ENCODE assay signal across 14 mouse cellular contexts in the genomic region with DNA sequence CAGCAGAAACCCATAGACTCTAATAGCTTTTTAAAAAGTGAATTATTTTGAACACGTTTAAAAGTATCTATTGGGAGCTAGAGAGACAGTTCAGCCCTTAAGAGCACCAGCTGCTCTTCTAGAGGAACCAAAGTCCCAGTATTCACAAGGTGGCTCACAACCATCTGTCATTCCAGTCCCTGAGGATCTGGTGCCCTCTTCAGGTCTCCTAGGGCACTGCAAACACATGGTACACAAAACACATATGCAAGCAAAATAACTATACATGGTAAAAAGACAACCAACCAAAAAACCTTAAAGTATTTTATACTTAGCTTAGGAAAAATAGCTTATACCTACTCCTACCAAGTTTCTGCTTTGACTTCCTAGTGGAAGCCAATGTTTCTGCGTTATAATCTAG. TPM values are rescaled to one million over a fixed set of nuclear protein-coding genes. Genes with fewer than 3 reads are reported as not detected.
DNase-seq lines count a peak whose midpoint lies in the region; ATAC-seq and TF ChIP-seq lines count a peak whose summit lies in the region.
"Had no signal": no experiment of that assay in that cellular context is flagged by ENCODE, and none has a peak within 500 bp of the region (broad histone marks: within the 10 kb centered on the region; RNA-seq: fewer than 3 reads in every experiment).

No protein-coding gene starts in this region.

- intact Hi-C loops in gastrocnemius, adult 2 months (cut with DNase I): loop anchor here (5.0 kb wide), 1 partner anchor 48 kb away; no protein-coding TSS in a partner anchor

- H3K4me2 ChIP-seq in midbrain, postnatal 0 days (ENCODE audit: low read depth, low read length, poor library complexity, severe bottlenecking): no peak overlapping the region
- H3K4me2 ChIP-seq in midbrain, embryonic 16.5 days (ENCODE audit: low read length): no peak overlapping the region
- H3K4me2 ChIP-seq: forebrain, embryonic 15.5 days; hindbrain, embryonic 13.5 days; limb, embryonic 12.5 days; stomach, embryonic 15.5 days had no signal

- no peak for DNase-seq in gastrocnemius, adult 2 months
- no peak for DNase-seq in gastrocnemius, postnatal 10 days
- DNase-seq in midbrain, postnatal 0 days (ENCODE audit: low spot score): no peak
- peak; percentile 44 for DNase-seq in thymus, postnatal 25 days
- no peak for DNase-seq in spleen, adult 12 weeks (ENCODE audit: low spot score)
- no peak for DNase-seq in frontal cortex, postnatal 14 days (ENCODE audit: low spot score in 2 of 2)
- DNase-seq: heart, adult 18-20 months had no signal

- no peaks in the 10 kb centered on the region for H3K4me1 ChIP-seq in midbrain, postnatal 0 days (ENCODE audit: insufficient read depth, low read length)
- peaks cover 9% of the 10 kb centered on the region for H3K4me1 ChIP-seq in midbrain, embryonic 16.5 days (ENCODE audit: control insufficient read depth, insufficient read depth, low read length)
- H3K4me1 ChIP-seq in bone marrow, adult 2 months (ENCODE audit: control insufficient read depth, insufficient read depth, low read length): no peaks in the 10 kb centered on the region
- H3K4me1 ChIP-seq: stomach, embryonic 15.5 days had no signal

- H3K9ac ChIP-seq in midbrain, postnatal 0 days (replicated peaks; ENCODE audit: low read length, poor library complexity, severe bottlenecking): no peak overlapping the region
- H3K9ac ChIP-seq in midbrain, embryonic 16.5 days (ENCODE audit: low read depth, low read length): no peak overlapping the region
- H3K9ac ChIP-seq: forebrain, embryonic 15.5 days; hindbrain, embryonic 13.5 days; limb, embryonic 12.5 days; stomach, embryonic 15.5 days had no signal

- WGBS in midbrain, postnatal 0 days: 96% methylated on average over 2 of the region's 2 CpGs
- WGBS in midbrain, embryonic 16.5 days: 94% methylated on average over 2 of the region's 2 CpGs
- 93% methylated on average over 2 of the region's 2 CpGs for WGBS in bone marrow, adult 2 months

- H3K4me3 ChIP-seq in gastrocnemius, adult 2 months: no peak overlapping the region
- H3K4me3 ChIP-seq in midbrain, postnatal 0 days (ENCODE audit: low read depth, low read length): no peak overlapping the region
- no peak overlapping the region for H3K4me3 ChIP-seq in midbrain, embryonic 16.5 days (ENCODE audit: low read depth, low read length)
- H3K4me3 ChIP-seq in bone marrow, adult 2 months (replicated peaks; ENCODE audit: control insufficient read depth, low read depth, low read length): no peak overlapping the region
- H3K4me3 ChIP-seq: forebrain, embryonic 15.5 days; hindbrain, embryonic 13.5 days; limb, embryonic 12.5 days; stomach, embryonic 15.5 days had no signal

- H3K27ac ChIP-seq in gastrocnemius, adult 2 months: no peak overlapping the region
- no peak overlapping the region for H3K27ac ChIP-seq in midbrain, postnatal 0 days (ENCODE audit: low read depth, low read length)
- no peak overlapping the region for H3K27ac ChIP-seq in midbrain, embryonic 16.5 days (ENCODE audit: low read length)
- no peak overlapping the region for H3K27ac ChIP-seq in bone marrow, adult 2 months (ENCODE audit: control insufficient read depth, insufficient read depth, low read depth, low read length, poor library complexity)
- H3K27ac ChIP-seq: forebrain, embryonic 15.5 days; hindbrain, embryonic 13.5 days; limb, embryonic 12.5 days; macrophage; stomach, embryonic 15.5 days had no signal

- peaks cover 18% of the 10 kb centered on the region; the same call in 1 of the 2 replicates for H3K36me3 ChIP-seq in midbrain, postnatal 0 days (ENCODE audit: insufficient read depth, low read length)
- peaks cover 19% of the 10 kb centered on the region for H3K36me3 ChIP-seq in midbrain, embryonic 16.5 days (ENCODE audit: control insufficient read depth, insufficient read depth, low read length)

- TF ChIP-seq POLR2A in bone marrow, adult 2 months (IDR thresholded peaks at IDR 0.05; ENCODE audit: borderline replicate concordance, control insufficient read depth, low read depth, low read length): no peak

- H3K27me3 ChIP-seq in midbrain, postnatal 0 days (ENCODE audit: insufficient read depth, low read length): no peaks in the 10 kb centered on the region
- no peaks in the 10 kb centered on the region for H3K27me3 ChIP-seq in midbrain, embryonic 16.5 days (ENCODE audit: control insufficient read depth, insufficient read depth, low read depth, low read length)
- H3K27me3 ChIP-seq: forebrain, embryonic 15.5 days; hindbrain, embryonic 13.5 days; limb, embryonic 12.5 days; stomach, embryonic 15.5 days had no signal

- peak; percentile 34; the same call in 1 of the 2 replicates for TF ChIP-seq CTCF in gastrocnemius, adult 2 months (IDR thresholded peaks at IDR 0.05)
- peak; percentile 41 for TF ChIP-seq CTCF in midbrain, postnatal 0 days (IDR thresholded peaks at IDR 0.05)
- TF ChIP-seq CTCF in bone marrow, adult 2 months (IDR thresholded peaks at IDR 0.05; ENCODE audit: control insufficient read depth, insufficient read depth, low read length): peak; percentile 38; the same call in 1 of the 2 replicates

- no peak for ATAC-seq in midbrain, postnatal 0 days (ENCODE audit: low FRiP score)
- no peak for ATAC-seq in midbrain, embryonic 16.5 days
- ATAC-seq: forebrain, embryonic 15.5 days had no signal

- no peaks in the 10 kb centered on the region for H3K9me3 ChIP-seq in midbrain, postnatal 0 days (ENCODE audit: low read length)
- H3K9me3 ChIP-seq in midbrain, embryonic 16.5 days (replicated peaks; ENCODE audit: control insufficient read depth, low read length, poor library complexity, severe bottlenecking): no peaks in the 10 kb centered on the region
- H3K9me3 ChIP-seq: forebrain, embryonic 15.5 days; hindbrain, embryonic 13.5 days; limb, embryonic 12.5 days; stomach, embryonic 15.5 days had no signal

RNA-seq across cellular contexts. Expression of a gene that starts 3.3 kb away (rescaled TPM):
- 10 to 100 TPM in 1 of 2 experiments, 1 to 10 TPM in 1; 8.7 to 10.9 TPM for total RNA-seq in gastrocnemius, adult 2 months (2021)
- 10 to 100 TPM; 10.8 to 14.6 TPM for total RNA-seq in gastrocnemius, postnatal 10 days (2021)
- total RNA-seq in midbrain, postnatal 0 days (2014; rRNA removed): 19.2 and 24.0 TPM in 2 replicates
- 8.1 and 9.9 TPM in 2 replicates for polyA plus RNA-seq in midbrain, postnatal 0 days (2015; fragmentation: Nextera tagmentation; extraction: Ambion mirVana)
- polyA plus RNA-seq in midbrain, embryonic 16.5 days (2015; fragmentation: Nextera tagmentation; extraction: Ambion mirVana): 12.7 and 13.9 TPM in 2 replicates
- polyA plus RNA-seq in bone marrow, adult 2 months (2011; ENCODE audit: insufficient read depth, insufficient read length, low replicate concordance, missing spikeins): 4.7 and 9.0 TPM in 2 replicates

RNA-seq across cellular contexts. Expression of a gene that starts 6.4 kb away (rescaled TPM):
- 10 to 100 TPM; 35.6 to 45.8 TPM for total RNA-seq in gastrocnemius, adult 2 months (2021)
- 10 to 100 TPM; 43.9 to 49.0 TPM for total RNA-seq in gastrocnemius, postnatal 10 days (2021)
- 33.5 and 39.6 TPM in 2 replicates for total RNA-seq in midbrain, postnatal 0 days (2014; rRNA removed)
- 88.3 and 96.2 TPM in 2 replicates for polyA plus RNA-seq in midbrain, postnatal 0 days (2015; fragmentation: Nextera tagmentation; extraction: Ambion mirVana)
- polyA plus RNA-seq in midbrain, embryonic 16.5 days (2015; fragmentation: Nextera tagmentation; extraction: Ambion mirVana): 88.5 and 93.4 TPM in 2 replicates
- 22.8 and 28.3 TPM in 2 replicates for polyA plus RNA-seq in bone marrow, adult 2 months (2011; ENCODE audit: insufficient read depth, insufficient read length, low replicate concordance, missing spikeins)

RNA-seq across cellular contexts. Expression of a gene that starts 34.3 kb away (rescaled TPM):
- total RNA-seq in gastrocnemius, adult 2 months (2021): 1 to 10 TPM; 6.5 to 9.7 TPM
- total RNA-seq in gastrocnemius, postnatal 10 days (2021): 1 to 10 TPM; 4.7 to 6.6 TPM
- total RNA-seq in midbrain, postnatal 0 days (2014; rRNA removed): 1.6 and 2.4 TPM in 2 replicates
- 1.9 and 2.7 TPM in 2 replicates for polyA plus RNA-seq in midbrain, postnatal 0 days (2015; fragmentation: Nextera tagmentation; extraction: Ambion mirVana)
- 1.2 and 1.6 TPM in 2 replicates for polyA plus RNA-seq in midbrain, embryonic 16.5 days (2015; fragmentation: Nextera tagmentation; extraction: Ambion mirVana)
- polyA plus RNA-seq in bone marrow, adult 2 months (2011; ENCODE audit: insufficient read depth, insufficient read length, low replicate concordance, missing spikeins): 28.7 and 39.5 TPM in 2 replicates

RNA-seq across cellular contexts. Expression of a gene that starts 34.3 kb away (rescaled TPM):
- total RNA-seq in gastrocnemius, adult 2 months (2021): 10 to 100 TPM in 1 of 2 experiments, 1 to 10 TPM in 1; 8.7 to 14.6 TPM
- total RNA-seq in gastrocnemius, postnatal 10 days (2021): 1 to 10 TPM; 7.1 to 7.5 TPM
- 0.77 and 2.1 TPM in 2 replicates for total RNA-seq in midbrain, postnatal 0 days (2014; rRNA removed)
- 0.67 and 1.1 TPM in 2 replicates for polyA plus RNA-seq in midbrain, postnatal 0 days (2015; fragmentation: Nextera tagmentation; extraction: Ambion mirVana)
- polyA plus RNA-seq in midbrain, embryonic 16.5 days (2015; fragmentation: Nextera tagmentation; extraction: Ambion mirVana): 1.0 and 1.1 TPM in 2 replicates
- polyA plus RNA-seq in bone marrow, adult 2 months (2011; ENCODE audit: insufficient read depth, insufficient read length, low replicate concordance, missing spikeins): 5.2 and 7.0 TPM in 2 replicates
